Mouse (Mus musculus) heart, adult 18-20 months (tissue): ENCODE data around the gene Fars2. TPM values are rescaled to one million over a fixed set of nuclear protein-coding genes. Genes with fewer than 3 reads are reported as not detected.
"Not testable (repeated sequence)": the region's sequence is repeated elsewhere in the genome, so short reads cannot be mapped to it uniquely, and the experiment has no call there.

Experiments used
- DNase-seq, 2 experiments: peaks; one replicate each; pipeline ENCODE4 v3.0.0; 2021 to 2022; ENCODE audit warnings: mixed read lengths in 1 of 2
- total RNA-seq, 2 experiments: library from RNA; stranded (reverse); gene quantifications; 2 replicates each; pipeline ENCODE4 v1.2.3; 2021

Fars2 gene
- total RNA-seq, 2 experiments from 2014 or later, result 80.0 to 86.2 TPM

DNA sequence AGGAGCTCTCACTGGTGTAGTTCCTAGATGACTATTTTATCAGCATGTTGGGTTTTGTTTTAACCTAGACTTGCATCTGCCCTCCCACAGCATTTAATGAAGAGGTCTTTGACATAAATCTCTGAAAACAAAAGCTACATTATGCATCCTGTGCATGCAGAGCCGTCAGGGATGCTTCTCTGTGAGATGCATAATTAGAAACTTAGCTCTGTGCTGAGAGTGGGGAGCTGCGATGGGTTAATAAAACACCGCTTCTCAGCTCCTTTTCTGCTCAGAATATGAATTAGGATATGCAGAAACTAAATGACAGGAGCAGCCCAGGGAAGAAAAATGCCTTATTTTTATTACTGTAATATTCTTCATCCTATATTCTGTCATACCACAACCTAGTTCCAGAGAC lies 251.6 kb downstream of the Fars2 start:
- DNase-seq, result no peak

- no peak for DNase-seq
Measured at GRCm38 (mm10) chr13:36369400-36369799, 252.2 kb downstream of the Fars2 start.

GRCm38 (mm10) chr13:36383236-36383635 lies 266.0 kb downstream of the Fars2 start:
- DNase-seq, result no peak

- DNase-seq, result no peak
Measured at GRCm38 (mm10) chr13:36386074-36386473, 268.9 kb downstream of the Fars2 start.

- DNase-seq, result no peak
Measured at GRCm38 (mm10) chr13:36391936-36392335, 274.7 kb downstream of the Fars2 start.

DNA sequence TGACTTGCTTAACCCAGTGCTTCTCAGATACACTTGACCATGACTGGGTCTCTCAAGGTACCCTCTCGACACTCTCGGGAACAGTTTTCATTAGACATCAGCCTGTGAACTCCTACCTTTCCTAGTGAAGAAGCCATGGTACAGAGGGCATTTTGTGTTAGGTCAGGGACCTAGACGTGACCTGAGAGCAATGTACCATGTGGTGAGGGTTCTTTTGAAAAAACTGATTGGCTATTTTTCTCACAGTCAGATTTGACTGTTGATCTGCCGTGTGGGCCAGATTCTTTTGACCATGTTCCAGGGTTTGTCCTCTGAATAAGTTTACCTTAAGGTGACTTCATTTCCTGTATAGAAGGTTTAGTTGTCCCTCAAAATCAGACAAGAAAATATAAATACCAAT lies 275.5 kb downstream of the Fars2 start:
- DNase-seq, result no peak

GRCm38 (mm10) chr13:36401011-36401410 lies 283.8 kb downstream of the Fars2 start:
- DNase-seq, result no peak

DNA sequence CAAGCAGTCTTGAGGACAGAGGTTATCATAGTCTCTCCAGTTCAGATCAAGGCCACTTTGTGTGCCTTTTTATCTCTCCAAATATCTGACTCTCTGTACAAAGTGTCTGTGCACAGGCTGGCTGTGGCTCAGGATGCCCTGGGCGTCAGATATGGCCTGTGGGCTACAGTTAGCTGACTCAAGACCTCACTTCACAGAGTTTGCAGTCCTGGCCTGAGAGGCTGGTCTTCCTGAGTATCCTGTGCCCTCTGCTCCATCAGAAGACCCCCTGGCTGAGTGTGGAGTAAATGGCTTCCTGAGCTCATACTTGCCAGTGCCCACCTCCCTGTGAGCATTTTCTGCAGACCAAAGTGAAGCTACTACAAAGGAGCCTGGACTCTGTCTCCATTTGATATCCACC lies 296.1 kb downstream of the Fars2 start:
- no peak for DNase-seq

GRCm38 (mm10) chr13:36415176-36415575 lies 298.0 kb downstream of the Fars2 start:
- no peak for DNase-seq

DNA sequence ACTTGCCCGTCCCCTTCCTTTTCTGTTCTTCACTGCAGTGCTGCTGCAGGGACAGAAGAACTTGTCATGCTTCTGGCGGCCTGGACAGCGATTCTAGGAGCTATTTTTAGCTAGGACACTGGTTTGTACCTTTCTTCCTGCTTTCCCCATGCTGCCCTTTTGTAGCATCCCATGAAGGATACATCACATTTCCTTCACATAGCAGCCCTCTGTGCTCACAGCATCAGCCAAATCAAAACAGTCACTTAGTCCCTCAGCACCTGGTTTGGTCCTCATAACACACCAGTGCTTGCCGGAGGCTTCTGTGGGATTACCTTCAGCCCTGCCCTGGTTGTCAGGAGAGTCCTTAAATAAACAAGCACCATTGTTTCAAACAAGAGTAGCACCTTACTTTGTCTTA lies 299.3 kb downstream of the Fars2 start:
- DNase-seq, result peak; percentile 9 to 12

- no peak for DNase-seq
Measured at GRCm38 (mm10) chr13:36419357-36419756, 302.1 kb downstream of the Fars2 start.

DNA sequence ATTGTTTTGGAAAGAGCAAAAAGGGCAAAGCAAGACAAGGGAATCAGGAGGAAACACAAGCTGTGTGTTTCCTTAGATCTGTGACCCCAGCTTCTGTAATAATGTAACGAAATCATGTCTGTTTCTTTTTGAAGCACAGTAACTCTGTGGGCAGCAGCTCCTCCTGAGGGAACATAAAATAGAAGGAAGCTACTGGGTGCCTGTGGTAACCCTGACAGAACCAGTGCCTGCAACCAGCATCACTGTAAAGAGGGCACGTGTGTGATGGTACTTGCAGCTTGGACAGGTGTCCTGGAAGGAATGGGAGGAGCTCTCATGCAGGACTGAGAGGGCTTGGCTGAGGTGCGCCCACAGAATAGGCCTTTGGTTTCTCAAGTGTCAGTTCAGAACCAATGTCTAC lies 305.2 kb downstream of the Fars2 start:
- no peak for DNase-seq

GRCm38 (mm10) chr13:36425824-36426705 lies 308.9 kb downstream of the Fars2 start:
- not testable (repeated sequence) for DNase-seq

DNA sequence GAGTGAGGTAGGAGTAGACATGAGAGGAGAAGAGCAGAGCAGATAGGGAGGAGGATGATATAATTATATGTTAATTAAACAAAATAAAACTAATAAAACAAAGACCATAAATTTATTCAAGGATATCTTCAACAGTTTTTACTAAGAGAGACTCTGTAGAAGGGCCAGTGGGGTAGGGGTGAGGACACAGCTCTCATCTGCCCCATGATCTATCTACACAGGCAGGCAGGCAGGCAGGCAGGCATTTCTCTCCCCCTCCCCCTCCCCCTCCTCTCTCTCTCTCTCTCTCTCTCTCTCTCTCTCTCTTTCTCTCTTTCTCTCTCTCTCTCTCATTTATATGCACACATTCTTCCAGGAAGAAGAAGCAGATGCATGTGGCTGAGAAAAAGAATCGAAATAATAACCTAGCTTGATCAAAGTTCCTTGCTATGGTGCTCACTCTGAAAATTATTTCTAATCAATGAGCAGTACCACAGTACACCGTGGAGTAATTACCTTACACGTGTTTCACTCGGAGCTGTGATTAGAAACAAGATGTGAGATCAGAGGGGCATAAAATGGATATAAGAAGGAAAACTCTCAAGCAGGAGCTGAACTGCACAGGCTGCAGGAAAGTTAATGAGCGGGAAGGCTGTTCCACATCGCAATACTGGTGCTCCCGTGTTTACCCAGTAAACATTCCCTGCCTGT lies 312.4 kb downstream of the Fars2 start:
- DNase-seq, result no peak

DNA sequence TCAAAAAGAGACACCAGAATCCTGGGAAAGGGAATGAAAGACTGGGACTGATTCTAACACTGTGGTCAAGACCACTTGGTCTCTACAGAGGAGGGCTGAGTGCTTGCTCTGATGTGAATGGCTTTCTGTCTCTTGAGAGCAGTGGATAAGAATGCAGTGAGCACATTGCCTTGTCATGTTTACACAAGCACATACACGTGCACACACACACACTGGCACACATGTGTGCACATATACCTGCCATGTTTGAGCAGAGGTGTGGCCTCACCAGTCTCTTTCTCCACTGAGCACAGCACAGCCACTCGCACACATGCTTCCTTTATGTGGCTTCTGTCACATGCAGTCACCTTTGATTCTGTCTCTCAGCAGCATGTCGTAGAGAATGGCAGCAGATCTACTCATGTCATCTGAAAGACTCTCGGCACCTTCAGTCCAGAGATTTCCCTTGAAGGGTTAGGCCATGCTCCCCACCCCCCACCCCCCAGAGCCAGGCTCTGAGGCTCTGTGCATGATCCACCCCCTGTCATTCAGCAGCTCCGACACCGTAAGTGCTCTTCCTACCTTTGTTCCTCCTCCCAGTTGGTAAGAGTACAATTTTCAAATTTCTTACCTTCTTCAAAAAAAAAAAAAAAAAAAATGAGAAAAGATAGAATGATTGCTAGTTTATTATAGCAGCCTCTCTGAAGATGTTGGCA lies 313.4 kb downstream of the Fars2 start:
- no peak for DNase-seq

DNA sequence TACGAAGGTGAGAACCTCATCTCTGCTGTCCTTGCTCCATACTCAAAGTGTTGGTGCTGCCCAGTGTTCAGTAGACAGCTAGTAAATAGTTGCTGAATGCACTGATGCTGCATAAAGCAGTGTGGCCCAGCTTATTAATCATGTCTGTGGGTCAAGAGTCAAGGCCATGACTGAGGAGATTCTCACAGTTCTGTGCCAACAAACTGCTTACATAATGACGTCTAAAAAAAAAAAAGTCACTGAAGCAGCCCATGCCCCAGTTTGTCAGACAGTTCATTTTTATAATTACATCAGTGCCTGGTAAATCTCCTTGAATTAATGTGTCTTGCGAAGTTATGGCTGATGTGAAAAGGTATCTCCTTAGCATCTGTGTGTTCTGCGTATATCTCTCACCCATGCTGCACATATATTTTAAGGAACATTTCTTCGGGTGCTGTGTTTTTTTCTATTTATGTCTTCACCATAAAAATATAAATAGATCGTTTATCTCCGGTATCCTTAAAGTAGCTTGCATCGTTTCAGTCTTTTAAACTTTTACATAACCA lies 314.8 kb downstream of the Fars2 start:
- DNase-seq, result no peak

DNA sequence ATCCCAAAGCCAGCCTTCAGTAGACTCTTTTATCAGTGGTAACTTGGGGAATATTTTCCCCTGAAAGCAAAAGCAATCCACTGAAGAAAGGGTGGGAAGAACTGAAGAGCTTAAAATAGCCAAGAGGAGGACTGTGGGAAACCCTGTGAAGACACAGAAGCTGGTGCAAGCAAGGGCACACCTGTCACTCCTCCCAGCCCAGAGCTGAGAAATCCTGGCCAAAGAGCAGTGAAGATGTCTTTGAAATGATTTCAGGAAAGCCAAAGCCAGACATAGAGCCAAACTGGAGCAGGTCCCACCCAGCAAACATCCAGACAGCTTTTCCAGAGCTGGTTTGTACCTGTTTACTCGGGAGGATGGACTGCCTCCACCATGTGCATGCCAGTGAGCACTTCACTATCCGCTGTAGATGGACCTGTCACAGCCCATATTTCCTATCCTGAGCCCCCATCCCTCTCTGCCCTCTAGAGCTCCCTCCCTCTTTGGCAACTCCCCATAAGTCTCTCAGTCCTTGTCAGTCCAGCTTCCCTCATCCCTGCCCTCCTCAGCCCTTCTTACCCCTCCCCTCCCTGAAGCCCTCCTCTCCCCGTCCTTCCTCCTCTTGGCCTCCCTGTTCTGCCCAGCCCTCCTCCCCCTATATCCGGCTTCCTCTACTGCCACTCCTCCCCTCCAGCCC lies 327.7 kb downstream of the Fars2 start:
- no peak for DNase-seq

GRCm38 (mm10) chr13:36447947-36448346 lies 330.7 kb downstream of the Fars2 start:
- no peak for DNase-seq

GRCm38 (mm10) chr13:36448565-36448964 lies 331.4 kb downstream of the Fars2 start:
- DNase-seq, result no peak

- no peak for DNase-seq
Measured at GRCm38 (mm10) chr13:36451437-36451836, 334.2 kb downstream of the Fars2 start.

DNA sequence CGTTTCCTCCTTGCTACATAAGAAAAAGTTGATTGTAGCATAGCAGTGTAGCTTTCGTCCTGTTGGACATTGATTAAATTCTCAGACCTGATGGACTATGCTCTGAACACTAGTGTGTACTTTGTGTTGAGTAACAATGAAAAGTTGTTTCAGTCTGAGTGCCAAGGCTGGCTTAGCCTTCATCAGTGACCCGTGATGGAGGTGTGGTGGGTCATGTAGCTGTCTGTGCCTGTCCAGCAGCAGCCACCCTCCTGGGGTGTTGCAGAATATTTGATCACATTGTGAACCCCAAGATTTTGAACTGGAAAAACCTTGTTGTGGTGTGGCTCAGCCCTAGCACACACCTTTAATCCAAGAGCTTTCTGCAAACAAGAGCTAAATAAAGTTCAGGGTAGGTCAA lies 343.3 kb downstream of the Fars2 start:
- no peak for DNase-seq

DNA sequence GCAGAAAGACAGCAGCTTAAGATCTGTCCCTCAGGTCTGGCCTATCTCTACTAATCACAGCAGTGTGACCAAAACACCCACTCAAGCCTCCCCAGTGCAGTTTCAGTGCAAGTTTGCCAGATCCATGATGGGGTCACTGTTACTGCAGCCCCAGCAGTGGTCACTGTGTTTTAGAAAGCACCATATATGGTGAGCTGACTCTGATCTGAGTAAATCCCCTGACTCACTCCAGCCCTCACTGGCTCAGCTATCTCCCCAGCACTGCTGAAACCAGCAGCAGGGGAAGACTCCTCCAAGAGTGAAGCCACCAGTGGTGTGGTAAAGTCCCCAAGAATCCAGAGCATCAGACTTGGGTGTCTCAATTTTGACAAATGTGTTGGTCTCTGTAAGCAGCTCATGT lies 346.5 kb downstream of the Fars2 start:
- DNase-seq, result no peak
